Mouse (Mus musculus) kidney, adult 2 months (tissue): Measurements from ENCODE around the gene Gys1. TPM values are rescaled to one million over a fixed set of nuclear protein-coding genes. Genes with fewer than 3 reads are reported as not detected.
A peak's percentile ranks its signal among the peaks of the same experiment; 100 is the strongest.

ENCODE experiments used
- DNase-seq: peaks from one replicate; pipeline ENCODE4 v3.0.0; 2021
- H3K27ac ChIP-seq: fragments of 200-500 bp; 2 replicates; pipeline ENCODE4 v1.5.1; 2012; ENCODE audit warnings: low read depth, low read length, control low read depth, inconsistent platforms; ENCODE audit not compliant: insufficient read depth
- H3K27me3 ChIP-seq: fragments of 200-500 bp; replicated peaks from 2 replicates; pipeline ENCODE4 v1.6.1; 2012; ENCODE audit warnings: mild to moderate bottlenecking, moderate library complexity, low read length, inconsistent platforms; ENCODE audit not compliant: control insufficient read depth, insufficient read depth
- H3K36me3 ChIP-seq: fragments of 200-500 bp; 2 replicates; pipeline ENCODE4 v1.6.1; 2012; ENCODE audit warnings: mild to moderate bottlenecking, moderate library complexity, low read length, inconsistent platforms; ENCODE audit not compliant: control insufficient read depth, insufficient read depth
- H3K4me1 ChIP-seq: fragments of 200-500 bp; 2 replicates; pipeline ENCODE4 v1.6.1; 2011; ENCODE audit warnings: low read length; ENCODE audit not compliant: control insufficient read depth, insufficient read depth
- H3K4me3 ChIP-seq: fragments of 200-500 bp; 2 replicates; pipeline ENCODE4 v1.5.1; 2011; ENCODE audit warnings: mild to moderate bottlenecking, low read depth, low read length, control low read depth; ENCODE audit not compliant: insufficient read depth
- CTCF ChIP-seq: fragments of 200-500 bp; conservative IDR thresholded peaks from 2 replicates; pipeline ENCODE4 v1.5.1; 2011; ENCODE audit warnings: low read depth, mild to moderate bottlenecking, control low read depth, low read length, moderate library complexity, mixed read lengths; ENCODE audit not compliant: insufficient read depth, insufficient read length
- POLR2A ChIP-seq: fragments of 200-500 bp; IDR thresholded peaks from one replicate; pipeline ENCODE4 v1.6.1; 2011; ENCODE audit warnings: low read depth, low read length, control low read depth
- WGBS: fragments of 180-500 bp; shearing (Covaris S2); methylation state at CpG from one replicate; pipeline ENCODE4 v1.1.7; 2018; 5-methylcytosine and 5-hydroxymethylcytosine counted together
- polyA plus RNA-seq: library from polyadenylated mRNA; depleted of rRNA; stranded (reverse); fragments of >200 nt; gene quantifications from 2 replicates; pipeline ENCODE4 v1.2.3, GENCODE M21; 2012

Gys1 gene
- polyA plus RNA-seq, 1 experiment, result 57.4 TPM

DNA sequence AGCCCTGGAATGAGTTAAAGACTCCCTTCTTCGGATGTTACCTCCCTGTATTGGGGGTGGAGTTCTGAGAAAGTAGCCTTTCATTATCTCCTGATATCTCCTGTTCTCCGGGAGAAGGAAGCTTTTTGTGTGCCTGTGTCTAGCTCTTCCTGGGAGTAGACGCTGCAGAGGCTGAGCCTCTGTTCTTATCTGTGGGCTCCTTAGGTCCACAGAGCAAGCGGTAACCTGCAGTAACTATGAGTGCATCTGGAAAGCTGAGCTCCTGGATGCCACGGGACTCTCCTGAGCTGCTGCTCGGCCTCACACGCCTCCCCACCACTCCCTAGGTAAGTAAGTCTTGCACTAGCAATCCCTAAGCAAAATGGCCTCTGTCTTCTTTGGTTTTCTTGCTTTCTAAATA, 51.5 kb downstream of the Gys1 start:
- no peak overlapping the region for H3K27ac ChIP-seq

DNA sequence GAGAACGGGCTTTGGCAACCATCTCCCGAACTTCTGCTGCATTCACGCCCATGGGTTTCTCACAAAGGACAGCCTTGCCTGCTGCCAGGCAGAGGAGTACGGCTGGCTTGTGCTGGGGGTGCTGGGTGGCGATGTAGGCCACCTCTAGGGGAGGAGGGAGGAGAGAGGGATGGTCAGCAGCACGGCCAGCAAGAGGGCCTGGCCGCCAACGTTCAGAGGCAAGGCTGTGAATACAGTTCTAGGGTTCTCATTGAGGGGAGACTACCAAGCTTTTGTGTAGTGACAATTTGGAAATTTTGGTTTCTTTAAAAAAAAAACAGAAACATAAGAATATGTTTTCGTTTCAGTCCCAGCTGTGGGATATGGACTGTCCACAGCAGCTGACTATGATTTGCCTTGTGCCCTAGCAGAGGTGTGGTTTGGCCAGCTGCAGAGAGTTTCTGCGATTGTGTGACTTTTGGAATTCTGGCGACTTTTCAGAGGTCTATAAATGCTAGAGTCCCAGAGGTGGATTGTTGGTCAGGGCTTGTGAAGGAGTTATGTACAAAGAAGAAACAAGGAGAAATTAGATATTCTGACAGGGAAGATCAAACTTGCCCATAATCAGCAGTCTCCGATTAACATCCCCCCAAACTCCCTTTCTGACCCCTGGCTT, 52.2 kb downstream of the Gys1 start, which contains the start of gene Gm45808:
TSS of gene Gm45808 (minus strand) at position 51 of the 655 bp plus-strand sequence.
- H3K4me3 ChIP-seq, result no peak within 1 kb of the TSS
- WGBS, result 77% methylated on average over 12 of the region's 12 CpGs
- no peaks in the 10 kb centered on the region for H3K36me3 ChIP-seq

More for the DNA sequence above, 51.5 kb downstream of the Gys1 start:
- H3K4me3 ChIP-seq, result no peak overlapping the region
- H3K27me3 ChIP-seq, result no peaks in the 10 kb centered on the region
- TF ChIP-seq CTCF (no peak), POLR2A (no peak)
- no peak for DNase-seq
- no peaks in the 10 kb centered on the region for H3K36me3 ChIP-seq
- peaks cover 8% of the 10 kb centered on the region for H3K4me1 ChIP-seq
- 78% methylated on average over 7 of the region's 7 CpGs for WGBS

DNA sequence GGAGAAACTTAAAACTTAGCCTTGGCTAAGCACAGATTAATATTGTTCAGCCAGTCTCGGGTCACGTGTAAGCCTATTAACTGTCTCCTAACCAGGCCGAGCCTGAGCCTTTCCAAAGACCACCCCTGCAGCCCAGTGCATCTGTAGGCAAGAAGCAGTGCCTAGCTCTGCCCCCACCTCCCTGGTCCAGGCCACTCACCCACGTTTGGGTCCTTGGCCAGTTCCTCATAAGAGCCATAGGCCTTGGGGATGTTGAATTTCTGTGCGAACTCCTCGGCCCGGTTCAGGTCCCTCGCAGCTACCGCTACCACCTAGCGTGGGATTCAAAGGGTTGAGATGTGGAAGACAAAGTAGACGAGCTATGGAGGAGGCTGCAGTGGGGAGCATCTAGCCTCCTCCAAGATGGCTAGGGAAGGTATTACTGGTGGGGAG, 53.2 kb downstream of the Gys1 start:
- Histone ChIP-seq H3K27me3 (no peaks in the 10 kb centered on the region), H3K27ac (no peak overlapping the region), H3K4me3 (no peak overlapping the region), H3K36me3 (no peaks in the 10 kb centered on the region), H3K4me1 (peaks cover 10% of the 10 kb centered on the region)
- 72% methylated on average over 11 of the region's 11 CpGs for WGBS
- DNase-seq, result no peak
- no peak for TF ChIP-seq CTCF
- TF ChIP-seq POLR2A, result no peak

More for the DNA sequence above, 52.2 kb downstream of the Gys1 start, which contains the start of gene Gm45808:
- H3K27me3 ChIP-seq, result no peaks in the 10 kb centered on the region
- no peak within 1 kb of the TSS for H3K27ac ChIP-seq
- TF ChIP-seq CTCF (no peak), POLR2A (no peak)
- peaks cover 10% of the 10 kb centered on the region for H3K4me1 ChIP-seq
- DNase-seq, result peak; percentile 56

DNA sequence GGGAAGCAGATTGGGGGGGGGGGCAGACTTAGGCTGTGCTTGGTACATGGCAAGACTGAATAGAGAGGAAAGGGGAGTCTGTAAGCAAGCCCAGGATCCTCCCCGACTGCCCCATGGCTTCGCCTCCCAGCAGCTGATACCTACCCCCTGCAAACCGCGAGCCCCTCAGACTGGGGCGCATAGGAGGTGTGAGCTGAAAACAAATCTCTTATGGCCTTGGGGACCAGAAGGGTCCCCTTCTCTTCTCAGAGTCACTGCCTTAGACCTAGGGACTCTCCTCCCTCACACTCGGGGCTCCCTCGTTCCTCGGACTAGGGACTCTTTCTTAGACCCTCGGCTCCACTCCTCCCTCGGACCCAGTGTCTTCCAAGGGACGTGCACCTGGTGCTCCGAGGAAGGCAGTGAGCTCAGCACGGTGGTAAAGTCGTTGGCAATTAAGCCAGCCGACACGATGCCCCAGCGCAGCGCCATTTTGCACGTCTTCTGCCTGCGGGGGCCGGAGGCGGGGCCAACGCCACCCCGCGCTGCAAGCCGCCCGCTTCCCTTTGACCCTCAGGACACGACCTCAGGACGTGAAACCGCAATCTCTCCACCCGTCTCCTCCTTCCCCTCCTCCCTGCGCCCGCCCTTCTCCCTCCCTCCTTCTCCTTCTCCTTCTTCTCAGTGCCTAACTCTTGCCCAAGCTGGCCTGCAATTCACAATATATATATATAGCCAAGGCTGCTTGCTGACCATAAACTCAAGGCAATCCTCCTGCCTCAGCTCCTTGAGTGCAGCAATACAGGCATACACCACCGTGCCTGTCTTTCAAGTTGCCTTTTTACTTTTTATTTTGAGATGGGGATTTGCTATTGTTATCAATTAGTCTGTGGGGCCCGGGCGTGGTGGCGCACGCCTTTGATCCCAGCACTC, 53.9 kb downstream of the Gys1 start, which contains the start of gene Dhdh:
TSS of gene Dhdh (minus strand) at position 513 of the 912 bp plus-strand sequence.
- WGBS, result 18% methylated on average over 38 of the region's 38 CpGs
- TF ChIP-seq POLR2A, result no peak
- TF ChIP-seq CTCF, result no peak
- Histone ChIP-seq H3K4me3 (peak within 1 kb of the TSS; percentile 59), H3K27me3 (no peaks in the 10 kb centered on the region), H3K27ac (no peak within 1 kb of the TSS), H3K4me1 (peaks cover 10% of the 10 kb centered on the region), H3K36me3 (no peaks in the 10 kb centered on the region)
- DNase-seq, result peak; percentile 78

DNA sequence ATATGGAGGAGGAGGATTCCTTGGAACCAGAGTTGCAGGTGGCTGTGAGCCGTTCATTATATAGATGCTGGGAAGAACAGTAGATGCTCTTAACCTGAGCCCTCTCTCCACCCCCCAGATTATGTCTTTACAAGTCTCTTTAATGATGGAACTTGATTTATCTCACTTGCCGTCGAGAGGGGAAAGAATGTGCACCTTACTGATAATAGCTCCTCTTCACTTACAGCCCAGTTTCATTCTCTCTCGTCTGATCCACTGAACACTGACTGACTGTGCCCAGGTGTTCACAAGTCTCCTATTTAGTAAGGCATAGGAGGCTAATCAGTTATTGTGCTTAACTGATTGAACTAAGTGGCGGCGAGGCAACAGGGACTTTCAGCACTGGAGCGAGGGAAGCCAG, 54.9 kb downstream of the Gys1 start:
- H3K4me1 ChIP-seq, result peaks cover 10% of the 10 kb centered on the region
- TF ChIP-seq POLR2A (no peak), CTCF (no peak)
- WGBS, result 83% methylated on average over 7 of the region's 7 CpGs

DNA sequence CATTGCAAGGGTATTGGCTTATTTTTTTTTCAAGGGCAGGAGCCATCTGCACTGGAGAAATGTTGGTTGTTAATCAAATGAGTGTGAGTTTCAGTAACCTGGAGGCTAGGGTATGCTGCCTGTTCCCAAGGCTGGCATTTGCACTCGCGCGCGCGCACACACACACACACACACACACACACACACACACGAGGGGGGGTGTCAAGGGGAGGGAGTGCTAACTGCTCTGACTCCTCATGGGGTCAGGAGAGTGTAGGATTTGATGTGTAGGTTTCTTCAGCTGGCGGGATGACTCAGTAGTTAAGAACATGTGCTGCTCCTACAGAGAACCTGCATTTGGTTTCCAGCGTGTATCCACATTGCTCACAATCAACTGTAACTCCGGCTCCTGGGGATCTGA, 56.2 kb downstream of the Gys1 start:
- H3K36me3 ChIP-seq, result no peaks in the 10 kb centered on the region; the same call in 1 of the 2 replicates
- TF ChIP-seq POLR2A (no peak), CTCF (no peak)
- WGBS, result 50% methylated on average over 9 of the region's 9 CpGs

More for the DNA sequence above, 54.9 kb downstream of the Gys1 start:
- Histone ChIP-seq H3K4me3 (no peak overlapping the region), H3K36me3 (no peaks in the 10 kb centered on the region; the same call in 1 of the 2 replicates), H3K27ac (no peak overlapping the region), H3K27me3 (no peaks in the 10 kb centered on the region)
- no peak for DNase-seq

More for the DNA sequence above, 56.2 kb downstream of the Gys1 start:
- no peak for DNase-seq
- Histone ChIP-seq H3K4me3 (no peak overlapping the region), H3K27ac (no peak overlapping the region; the same call in 1 of the 2 replicates), H3K4me1 (peaks cover 10% of the 10 kb centered on the region), H3K27me3 (no peaks in the 10 kb centered on the region)
